In the genomic region with DNA sequence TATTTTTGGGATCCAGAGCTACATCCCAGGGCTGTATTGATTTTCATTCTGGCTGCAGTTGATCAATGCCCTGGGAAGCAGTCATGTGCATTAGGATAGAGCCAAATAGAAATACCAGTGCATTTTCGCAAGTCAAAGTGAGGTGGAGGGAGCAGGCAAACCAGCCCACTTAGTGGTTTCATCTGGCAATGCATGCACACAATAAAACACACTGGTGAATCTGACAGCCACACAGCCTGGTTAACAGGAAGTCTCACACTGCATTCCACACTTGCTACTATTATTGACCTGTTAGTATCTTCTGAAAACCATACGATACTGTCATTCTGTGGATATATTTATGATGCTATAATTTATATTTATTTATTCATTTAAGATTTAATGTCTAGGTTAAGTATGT, we compare ENCODE assay signal across 14 mouse cellular contexts.
"Had no signal": no experiment of that assay in that cellular context is flagged by ENCODE, and none has a peak within 500 bp of the region (broad histone marks: within the 10 kb centered on the region; RNA-seq: fewer than 3 reads in every experiment).

No protein-coding gene starts in this region.

- H3K4me3 ChIP-seq: midbrain, embryonic 15.5 days; neural tube, embryonic 12.5 days; stomach, embryonic 15.5 days had no signal

- H3K27me3 ChIP-seq: midbrain, embryonic 15.5 days; neural tube, embryonic 12.5 days; stomach, embryonic 15.5 days had no signal

- H3K4me1 ChIP-seq: midbrain, embryonic 15.5 days; neural tube, embryonic 12.5 days; stomach, embryonic 15.5 days had no signal

- H3K9me3 ChIP-seq: midbrain, embryonic 15.5 days; neural tube, embryonic 12.5 days; stomach, embryonic 15.5 days had no signal

- H3K9ac ChIP-seq: liver, embryonic 14.5 days; lung, embryonic 14.5 days; midbrain, embryonic 15.5 days; neural tube, embryonic 12.5 days; stomach, embryonic 15.5 days had no signal

- DNase-seq: lung, adult 18-20 months; lung, embryonic 14.5 days; lung, postnatal 10 days; lung, postnatal 4 days; right cerebral cortex, postnatal 14 days; thymus, adult 2 months; thymus, postnatal 25 days; thymus, postnatal 4 days had no signal

- H3K4me2 ChIP-seq: lung, embryonic 14.5 days; midbrain, embryonic 11.5 days; midbrain, embryonic 15.5 days; neural tube, embryonic 12.5 days; stomach, embryonic 15.5 days had no signal

- ATAC-seq: midbrain, embryonic 15.5 days had no signal

- H3K27ac ChIP-seq: liver, embryonic 14.5 days; midbrain, embryonic 15.5 days; neural tube, embryonic 12.5 days; stomach, embryonic 15.5 days; stomach, postnatal 0 days had no signal

- H3K36me3 ChIP-seq: midbrain, embryonic 15.5 days; neural tube, embryonic 12.5 days; stomach, embryonic 15.5 days had no signal
